12 mouse cellular contexts compared by ENCODE assay signal in the genomic region with DNA sequence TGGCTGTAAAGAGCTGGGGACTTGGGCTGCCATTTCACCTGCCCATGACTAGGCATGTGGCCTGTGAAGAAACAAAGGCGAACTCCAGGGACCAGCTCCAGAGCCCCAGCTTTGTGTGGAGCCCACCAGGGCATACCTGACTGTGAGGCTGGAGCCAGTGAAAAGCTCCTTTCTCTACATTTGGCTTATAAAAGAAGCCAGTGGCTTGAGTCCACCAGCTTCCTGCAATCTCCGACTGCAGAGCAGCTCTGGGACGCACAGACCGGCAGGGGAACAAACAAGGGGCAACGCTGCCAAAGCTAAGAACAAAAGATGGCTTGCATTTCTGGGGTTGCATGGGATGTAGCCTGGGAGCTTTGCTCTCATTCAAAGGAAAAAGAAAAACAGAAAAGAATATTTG.
A peak's percentile ranks its signal among the peaks of the same experiment; 100 is the strongest.
DNase-seq lines count a peak whose midpoint lies in the region; ATAC-seq lines count a peak whose summit lies in the region.
"Had no signal": no experiment of that assay in that cellular context is flagged by ENCODE, and none has a peak within 500 bp of the region (broad histone marks: within the 10 kb centered on the region; RNA-seq: fewer than 3 reads in every experiment).

No protein-coding gene starts in this region.

- H3K4me3 ChIP-seq in forebrain, embryonic 15.5 days: no peak overlapping the region
- no peak overlapping the region for H3K4me3 ChIP-seq in forebrain, embryonic 11.5 days (ENCODE audit: low read depth, low read length)
- H3K4me3 ChIP-seq in midbrain, embryonic 15.5 days: no peak overlapping the region
- no peak overlapping the region for H3K4me3 ChIP-seq in midbrain, embryonic 10.5 days
- H3K4me3 ChIP-seq: heart, adult 2 months; liver, embryonic 12.5 days had no signal

- H3K4me2 ChIP-seq in forebrain, embryonic 15.5 days (replicated peaks): no peak overlapping the region
- no peak overlapping the region for H3K4me2 ChIP-seq in forebrain, embryonic 11.5 days (ENCODE audit: low read depth, low read length, severe bottlenecking)
- H3K4me2 ChIP-seq in midbrain, embryonic 15.5 days: no peak overlapping the region
- H3K4me2 ChIP-seq: liver, embryonic 12.5 days had no signal

- peak overlapping the region; percentile 37; the same call in 1 of the 2 replicates for H3K27ac ChIP-seq in forebrain, embryonic 15.5 days (replicated peaks)
- H3K27ac ChIP-seq in forebrain, embryonic 11.5 days (ENCODE audit: low read depth, low read length): no peak overlapping the region
- peak overlapping the region; percentile 39 for H3K27ac ChIP-seq in midbrain, embryonic 15.5 days
- no peak overlapping the region for H3K27ac ChIP-seq in midbrain, embryonic 10.5 days (replicated peaks)
- H3K27ac ChIP-seq: heart, adult 2 months; liver, embryonic 12.5 days had no signal

- intact Hi-C loops in heart, postnatal 14 days (cut with DNase I): no loop called here

- no peak overlapping the region for H3K9ac ChIP-seq in forebrain, embryonic 15.5 days (replicated peaks)
- H3K9ac ChIP-seq in forebrain, embryonic 11.5 days (ENCODE audit: low read length): no peak overlapping the region
- H3K9ac ChIP-seq in midbrain, embryonic 15.5 days: no peak overlapping the region
- H3K9ac ChIP-seq: liver, embryonic 12.5 days had no signal

- 45% methylated on average over 5 of the region's 5 CpGs for WGBS in forebrain, embryonic 15.5 days
- 61% methylated on average over 5 of the region's 5 CpGs for WGBS in forebrain, embryonic 11.5 days
- WGBS in midbrain, embryonic 15.5 days: 48% methylated on average over 5 of the region's 5 CpGs
- WGBS in midbrain, embryonic 10.5 days: 64% methylated on average over 5 of the region's 5 CpGs

- no peak for DNase-seq in forebrain, embryonic 11.5 days (ENCODE audit: low spot score)
- no peak for DNase-seq in midbrain, embryonic 10.5 days (ENCODE audit: low spot score)
- DNase-seq in layer of hippocampus, adult 9-11 months: peak; percentile 68
- DNase-seq in right cerebral cortex, postnatal 4 days: peak; percentile 16
- no peak for DNase-seq in heart, postnatal 14 days
- DNase-seq: heart, adult 2 months; heart, postnatal 36 days; kidney, adult 8-10 months; lung, postnatal 14 days had no signal

- H3K4me1 ChIP-seq in forebrain, embryonic 15.5 days: peaks cover 13% of the 10 kb centered on the region
- H3K4me1 ChIP-seq in forebrain, embryonic 11.5 days (replicated peaks; ENCODE audit: control insufficient read depth, insufficient read depth, low read length): no peaks in the 10 kb centered on the region
- no peaks in the 10 kb centered on the region for H3K4me1 ChIP-seq in midbrain, embryonic 15.5 days
- peaks cover 3% of the 10 kb centered on the region; the same call in 1 of the 2 replicates for H3K4me1 ChIP-seq in midbrain, embryonic 10.5 days
- H3K4me1 ChIP-seq: liver, embryonic 12.5 days had no signal

- H3K9me3 ChIP-seq in forebrain, embryonic 15.5 days: no peaks in the 10 kb centered on the region
- H3K9me3 ChIP-seq in forebrain, embryonic 11.5 days (ENCODE audit: control insufficient read depth, low read length): no peaks in the 10 kb centered on the region
- no peaks in the 10 kb centered on the region for H3K9me3 ChIP-seq in midbrain, embryonic 15.5 days
- H3K9me3 ChIP-seq in midbrain, embryonic 10.5 days (replicated peaks): no peaks in the 10 kb centered on the region
- H3K9me3 ChIP-seq: liver, embryonic 12.5 days had no signal

- H3K27me3 ChIP-seq in forebrain, embryonic 15.5 days: no peaks in the 10 kb centered on the region
- no peaks in the 10 kb centered on the region for H3K27me3 ChIP-seq in forebrain, embryonic 11.5 days (ENCODE audit: control insufficient read depth, insufficient read depth, low read length)
- H3K27me3 ChIP-seq in midbrain, embryonic 15.5 days (replicated peaks): no peaks in the 10 kb centered on the region
- no peaks in the 10 kb centered on the region for H3K27me3 ChIP-seq in midbrain, embryonic 10.5 days (ENCODE audit: low read depth, poor library complexity, severe bottlenecking)
- H3K27me3 ChIP-seq: liver, embryonic 12.5 days had no signal

- no peak for ATAC-seq in forebrain, embryonic 15.5 days (replicated peaks)
- ATAC-seq in forebrain, embryonic 11.5 days (replicated peaks; ENCODE audit: low FRiP score): no peak
- no peak for ATAC-seq in midbrain, embryonic 15.5 days (replicated peaks)
- ATAC-seq: liver, embryonic 12.5 days had no signal

- H3K36me3 ChIP-seq in forebrain, embryonic 15.5 days: no peaks in the 10 kb centered on the region
- no peaks in the 10 kb centered on the region for H3K36me3 ChIP-seq in forebrain, embryonic 11.5 days (ENCODE audit: control insufficient read depth, insufficient read depth, low read length)
- no peaks in the 10 kb centered on the region for H3K36me3 ChIP-seq in midbrain, embryonic 15.5 days (replicated peaks)
- no peaks in the 10 kb centered on the region for H3K36me3 ChIP-seq in midbrain, embryonic 10.5 days
- H3K36me3 ChIP-seq: liver, embryonic 12.5 days had no signal

Comparison
In these comparisons a context has a peak if more than half of its experiments do, and no peak if none do; other contexts are left out.
1. H3K27ac ChIP-seq: peak in forebrain, embryonic 15.5 days (single experiment) and midbrain, embryonic 15.5 days (single experiment); none in forebrain, embryonic 11.5 days (single experiment) and midbrain, embryonic 10.5 days (single experiment).
2. DNase-seq: peak in layer of hippocampus, adult 9-11 months (single experiment) and right cerebral cortex, postnatal 4 days (single experiment); none in forebrain, embryonic 11.5 days (single experiment), midbrain, embryonic 10.5 days (single experiment) and heart, postnatal 14 days (0 of 2).